Mouse (Mus musculus) heart, postnatal 0 days (tissue): ENCODE measurements around the gene Ano3. TPM values are rescaled to one million over a fixed set of nuclear protein-coding genes. Genes with fewer than 3 reads are reported as not detected.

Source experiments
- ATAC-seq: fragments of 200-750 bp; cut with Nextera tagmentation; 2 replicates; pipeline ENCODE4 v1.8.0; 2017; ENCODE audit warnings: low read depth, moderate number of reproducible peaks, moderate library complexity; ENCODE audit not compliant: insufficient read depth
- DNase-seq: peaks from one replicate; pipeline ENCODE4 v3.0.0-alpha.2; 2016; ENCODE audit warnings: low spot score
- H3K27ac ChIP-seq: fragments of 300-500 bp; sonication (generic); 2 replicates; pipeline ENCODE4 v1.5.1; 2014; ENCODE audit warnings: low read depth, mild to moderate bottlenecking
- H3K27me3 ChIP-seq: fragments of 300-500 bp; sonication (generic); 2 replicates; pipeline ENCODE4 v1.6.1; 2014; ENCODE audit warnings: low read length, mixed read lengths; ENCODE audit not compliant: control insufficient read depth, insufficient read depth
- H3K36me3 ChIP-seq: fragments of 300-500 bp; sonication (generic); replicated peaks from 2 replicates; pipeline ENCODE4 v1.6.1; 2014; ENCODE audit warnings: low read length, mixed read lengths; ENCODE audit not compliant: control insufficient read depth, insufficient read depth
- H3K4me1 ChIP-seq: fragments of 300-500 bp; sonication (generic); 2 replicates; pipeline ENCODE4 v1.6.1; 2014; ENCODE audit warnings: antibody characterized with exemption; ENCODE audit not compliant: control insufficient read depth, insufficient read depth
- H3K4me2 ChIP-seq: fragments of 300-500 bp; sonication (generic); 2 replicates; pipeline ENCODE4 v1.6.1; 2014; ENCODE audit warnings: low read depth, mild to moderate bottlenecking, low read length, moderate library complexity
- H3K4me3 ChIP-seq: fragments of 300-500 bp; sonication (generic); 2 replicates; pipeline ENCODE4 v1.5.1; 2014; ENCODE audit warnings: low read depth, low read length
- H3K9ac ChIP-seq: fragments of 300-500 bp; sonication (generic); replicated peaks from 2 replicates; pipeline ENCODE4 v1.6.1; 2014; ENCODE audit warnings: low read depth, low read length, mixed read lengths
- H3K9me3 ChIP-seq: fragments of 300-500 bp; sonication (generic); replicated peaks from 2 replicates; pipeline ENCODE4 v1.6.1; 2016; ENCODE audit warnings: low read length; ENCODE audit not compliant: control insufficient read depth
- CTCF ChIP-seq: IDR thresholded peaks from 2 replicates; pipeline ENCODE4 v1.5.1; 2016; ENCODE audit warnings: antibody characterized with exemption, control low read depth, low read depth
- EP300 ChIP-seq: IDR thresholded peaks from 2 replicates; pipeline ENCODE4 v1.6.1; 2016; ENCODE audit warnings: antibody characterized with exemption, low read depth
- WGBS: fragments of 180-500 bp; shearing (Covaris S2); extraction: QIAGEN DNeasy Blood & Tissue Kit; methylation state at CpG from one replicate; pipeline ENCODE4 v1.1.7; 2014; 5-methylcytosine and 5-hydroxymethylcytosine counted together
- polyA plus RNA-seq: library from polyadenylated mRNA; unstranded; fragments of >200 nt; fragmentation: Nextera tagmentation; extraction: Ambion mirVana; gene quantifications from 2 replicates; pipeline ENCODE4 v1.2.1, GENCODE M21; 2015
- total RNA-seq: library from RNA; depleted of rRNA; stranded (reverse); fragments of >200 nt; gene quantifications from 2 replicates; pipeline ENCODE4 v1.2.3, GENCODE M21; 2014; ENCODE audit warnings: low replicate concordance; rRNA removed

The Ano3 gene
- total and polyA plus RNA-seq, 2 experiments from 2014 or later: 0.18 TPM; not detected in 1

- TF ChIP-seq CTCF (peak; percentile 66), EP300 (no peak)
- H3K9ac ChIP-seq: no peak overlapping the region
- peaks cover 4% of the 10 kb centered on the region; the same call in 1 of the 2 replicates for H3K4me1 ChIP-seq
- no peaks in the 10 kb centered on the region for H3K27me3 ChIP-seq
- ATAC-seq (no peak), DNase-seq (peak; percentile 37)
- no peak overlapping the region for H3K4me2 ChIP-seq
- no peak overlapping the region for H3K4me3 ChIP-seq
- 40% methylated on average over 4 of the region's 4 CpGs for WGBS
- H3K9me3 ChIP-seq: no peaks in the 10 kb centered on the region
- H3K36me3 ChIP-seq: no peaks in the 10 kb centered on the region
- no peak overlapping the region for H3K27ac ChIP-seq
Observed at GRCm38 (mm10) chr2:110663329-110663728, 287.4 kb downstream of the Ano3 start.

GRCm38 (mm10) chr2:110644846-110645245 lies 305.9 kb downstream of the Ano3 start:
- H3K27ac ChIP-seq: no peak overlapping the region
- H3K4me3 ChIP-seq: no peak overlapping the region
- TF ChIP-seq EP300: no peak
- TF ChIP-seq CTCF: no peak
- no peak overlapping the region for H3K4me2 ChIP-seq
- H3K9ac ChIP-seq: no peak overlapping the region
- DNase-seq (no peak), ATAC-seq (no peak)
- H3K9me3 ChIP-seq: no peaks in the 10 kb centered on the region
- H3K4me1 ChIP-seq: no peaks in the 10 kb centered on the region
- no peaks in the 10 kb centered on the region for H3K27me3 ChIP-seq
- no peaks in the 10 kb centered on the region for H3K36me3 ChIP-seq

- no peak overlapping the region for H3K27ac ChIP-seq
- no peak for DNase-seq
- H3K4me2 ChIP-seq: no peak overlapping the region
- H3K27me3 ChIP-seq: no peaks in the 10 kb centered on the region
- 76% methylated on average over 1 of the region's 1 CpGs for WGBS
- TF ChIP-seq CTCF (no peak), EP300 (no peak)
- H3K4me3 ChIP-seq: no peak overlapping the region
- no peak overlapping the region for H3K9ac ChIP-seq
- H3K4me1 ChIP-seq: no peaks in the 10 kb centered on the region
- no peaks in the 10 kb centered on the region for H3K36me3 ChIP-seq
- no peaks in the 10 kb centered on the region for H3K9me3 ChIP-seq
- ATAC-seq: no peak
Observed at GRCm38 (mm10) chr2:110644358-110644757, 306.4 kb downstream of the Ano3 start.

Other genes starting within 250 kb of the Ano3 start
- not detected in 2 replicates for gene Muc15, start 229.6 kb downstream of the Ano3 start, total RNA-seq
- not detected in 2 replicates for gene Muc15, start 229.6 kb downstream of the Ano3 start, polyA plus RNA-seq
- gene Gm13941, start 155.1 kb upstream of the Ano3 start, total RNA-seq: not detected in 2 replicates
- gene Gm13941, start 155.1 kb upstream of the Ano3 start, polyA plus RNA-seq: not detected in 2 replicates
- gene Gm15130, start 202.0 kb upstream of the Ano3 start, total RNA-seq: not detected in 2 replicates
- not detected in 2 replicates for gene Gm15130, start 202.0 kb upstream of the Ano3 start, polyA plus RNA-seq